Mouse (Mus musculus) ovary, postnatal 36 days (tissue): Measurements from ENCODE around the gene Col27a1.

ENCODE experiments used
- DNase-seq: peaks from one replicate; pipeline ENCODE4 v3.0.0; 2022; ENCODE audit warnings: low spot score, mixed read lengths

The Col27a1 gene

GRCm38 (mm10) chr4:63310247-63310855, 96.5 kb downstream of the Col27a1 start:
- DNase-seq = no peak

GRCm38 (mm10) chr4:63311426-63311825, 97.6 kb downstream of the Col27a1 start:
- DNase-seq = no peak

- no peak for DNase-seq
Measured at GRCm38 (mm10) chr4:63314063-63314462, 100.3 kb downstream of the Col27a1 start.

- DNase-seq = peak; percentile 31
Measured at GRCm38 (mm10) chr4:63316076-63316746, 102.4 kb downstream of the Col27a1 start.

GRCm38 (mm10) chr4:63319566-63319965, 105.8 kb downstream of the Col27a1 start:
- DNase-seq = peak; percentile 61

GRCm38 (mm10) chr4:63323275-63323815, 109.5 kb downstream of the Col27a1 start:
- DNase-seq = no peak

- no peak for DNase-seq
Measured at GRCm38 (mm10) chr4:63333403-63333802, 119.6 kb downstream of the Col27a1 start.

- DNase-seq = no peak
Measured at GRCm38 (mm10) chr4:63338414-63339076, 124.7 kb downstream of the Col27a1 start.

- DNase-seq = no peak
Measured at GRCm38 (mm10) chr4:63342491-63342890, 128.7 kb downstream of the Col27a1 start.

GRCm38 (mm10) chr4:63343608-63344007, 129.8 kb downstream of the Col27a1 start:
- DNase-seq = no peak

GRCm38 (mm10) chr4:63344295-63344694, 130.5 kb downstream of the Col27a1 start, which contains the start of gene Orm1:
Gene Orm1 (plus strand): TSS chr4:63344560.
- no peak for DNase-seq

GRCm38 (mm10) chr4:63345261-63345660, 131.5 kb downstream of the Col27a1 start:
- no peak for DNase-seq

GRCm38 (mm10) chr4:63346659-63347058, 132.9 kb downstream of the Col27a1 start:
- DNase-seq = no peak

- DNase-seq = no peak
Measured at GRCm38 (mm10) chr4:63348524-63348923, 134.7 kb downstream of the Col27a1 start.

- no peak for DNase-seq
Measured at GRCm38 (mm10) chr4:63355877-63356665, 142.3 kb downstream of the Col27a1 start, which contains the start of gene Orm3. Gene Orm3 (plus strand): TSS chr4:63356162.

GRCm38 (mm10) chr4:63356981-63357570, 143.3 kb downstream of the Col27a1 start:
- no peak for DNase-seq

- no peak for DNase-seq
Measured at GRCm38 (mm10) chr4:63359861-63360260, 146.1 kb downstream of the Col27a1 start.

GRCm38 (mm10) chr4:63362150-63362549, 148.3 kb downstream of the Col27a1 start, which contains the start of gene Orm2:
Gene Orm2 (plus strand): TSS chr4:63362449.
- DNase-seq = no peak

GRCm38 (mm10) chr4:63368577-63368976, 154.8 kb downstream of the Col27a1 start:
- peak; percentile 80 for DNase-seq

GRCm38 (mm10) chr4:63370897-63371296, 157.1 kb downstream of the Col27a1 start:
- DNase-seq = no peak

GRCm38 (mm10) chr4:63371890-63372289, 158.1 kb downstream of the Col27a1 start:
- no peak for DNase-seq
